Mouse (Mus musculus) right cerebral cortex, postnatal 10 days (tissue): ENCODE measurements around the gene 2010300C02Rik.
"Not testable (repeated sequence)": the region's sequence is repeated elsewhere in the genome, so short reads cannot be mapped to it uniquely, and the experiment has no call there.

Experiments
- DNase-seq, 2 experiments: peaks; one replicate each; pipeline ENCODE4 v3.0.0; 2021; ENCODE audit warnings: low spot score in 2 of 2

2010300C02Rik gene

DNA sequence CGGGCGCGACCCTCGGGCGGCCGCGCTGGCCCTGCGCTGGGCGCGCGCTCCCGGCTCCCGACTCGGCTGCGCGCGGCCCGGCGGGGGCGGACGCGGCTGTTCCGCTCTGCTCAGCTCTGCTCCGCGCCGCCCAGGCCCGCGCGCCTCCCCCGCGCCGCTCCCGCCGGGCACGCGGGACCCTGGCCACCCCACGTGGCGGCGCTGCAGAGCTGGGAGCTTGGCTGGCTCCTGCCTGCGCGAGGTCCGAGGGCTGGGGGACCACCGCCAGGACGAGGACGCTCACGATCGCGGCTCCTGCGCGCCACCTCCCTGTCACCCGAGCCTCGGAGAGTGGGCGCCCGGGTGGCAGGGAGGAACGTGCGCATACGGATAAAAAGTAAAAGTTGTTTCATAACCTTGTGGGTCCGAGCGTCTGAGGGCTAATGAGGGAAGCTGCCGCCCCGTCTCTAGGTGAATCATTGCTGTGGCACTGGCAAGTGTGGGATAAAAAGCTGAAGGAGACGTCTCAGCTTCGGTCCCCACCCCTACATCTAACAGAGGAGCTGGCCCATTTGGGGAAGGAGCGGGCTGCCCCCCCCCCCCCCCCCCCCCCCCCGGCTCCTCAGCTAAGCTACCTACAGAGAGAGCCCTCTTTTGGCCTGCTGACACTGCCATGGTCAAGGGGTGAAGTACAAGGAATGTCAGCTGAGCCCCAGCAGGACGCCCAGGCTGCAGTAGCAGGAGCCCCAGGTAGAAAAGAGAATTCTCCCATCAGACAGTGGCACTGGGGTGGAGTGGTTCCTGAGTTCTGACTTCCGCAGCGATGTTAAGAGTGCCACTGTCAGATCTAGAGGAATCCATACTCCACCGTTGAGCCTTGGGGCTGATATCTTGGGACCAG lies at the start of gene 2010300C02Rik:
2010300C02Rik (minus strand) TSS at position 325 of the 880 bp plus-strand sequence.
- DNase-seq = peak; percentile 85 to 88

- DNase-seq = no peak
Observed at GRCm38 (mm10) chr1:37759407-37759806, 39.5 kb upstream of the 2010300C02Rik start.

DNA sequence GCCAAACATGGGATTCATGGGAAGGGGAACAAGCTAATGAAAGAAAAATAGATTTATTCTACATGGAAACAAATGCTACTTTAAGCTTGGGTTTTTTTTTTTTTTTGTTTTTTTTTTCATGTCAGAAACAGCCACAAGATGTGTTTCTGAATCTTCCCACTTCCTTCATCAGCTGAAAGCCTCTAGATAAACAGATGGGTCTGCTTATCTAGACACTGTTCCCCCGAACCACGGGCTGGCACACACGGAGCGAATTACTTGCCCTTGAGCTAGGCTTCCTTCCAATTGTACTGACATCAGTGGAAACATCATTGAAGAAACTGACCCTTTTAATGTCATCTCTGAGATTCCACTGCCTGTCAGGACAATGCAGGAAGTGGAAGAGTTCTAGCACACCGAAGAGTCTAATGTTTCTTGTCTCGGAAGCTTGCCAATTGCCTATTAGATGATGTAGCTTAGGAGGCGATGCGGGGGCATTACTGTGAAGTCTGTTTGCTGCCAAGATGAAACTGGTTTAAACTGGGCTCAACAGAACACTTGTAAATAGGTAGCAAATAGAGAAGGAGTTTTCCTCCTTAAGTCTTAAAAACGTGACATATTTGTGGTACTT lies 24.9 kb upstream of the 2010300C02Rik start:
- DNase-seq = no peak

- DNase-seq = no peak
Observed at GRCm38 (mm10) chr1:37742602-37743270, 22.9 kb upstream of the 2010300C02Rik start.

- DNase-seq = no peak
Observed at GRCm38 (mm10) chr1:37742126-37742525, 22.2 kb upstream of the 2010300C02Rik start.

GRCm38 (mm10) chr1:37740161-37740802 lies 20.4 kb upstream of the 2010300C02Rik start:
- no peak for DNase-seq

DNA sequence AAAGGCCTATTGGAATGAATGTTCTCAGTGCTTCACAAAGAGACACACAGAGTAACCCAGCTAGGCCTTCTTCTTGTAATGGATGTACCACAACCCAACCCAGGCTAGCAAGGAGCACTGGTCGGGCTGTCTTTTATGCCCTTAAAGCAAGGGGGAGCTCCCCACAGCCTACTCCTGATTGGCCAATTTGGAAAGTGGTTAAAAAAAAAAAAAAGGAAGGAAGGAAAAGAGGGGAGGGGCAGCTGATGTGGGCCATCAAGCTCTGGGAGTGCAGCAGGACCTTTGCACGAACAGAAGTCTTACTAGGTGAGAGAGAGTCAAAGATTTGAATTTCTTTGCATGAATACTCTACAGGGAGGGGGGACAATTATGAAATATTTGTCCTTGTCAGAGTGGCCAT lies 19.0 kb upstream of the 2010300C02Rik start:
- DNase-seq = no peak

DNA sequence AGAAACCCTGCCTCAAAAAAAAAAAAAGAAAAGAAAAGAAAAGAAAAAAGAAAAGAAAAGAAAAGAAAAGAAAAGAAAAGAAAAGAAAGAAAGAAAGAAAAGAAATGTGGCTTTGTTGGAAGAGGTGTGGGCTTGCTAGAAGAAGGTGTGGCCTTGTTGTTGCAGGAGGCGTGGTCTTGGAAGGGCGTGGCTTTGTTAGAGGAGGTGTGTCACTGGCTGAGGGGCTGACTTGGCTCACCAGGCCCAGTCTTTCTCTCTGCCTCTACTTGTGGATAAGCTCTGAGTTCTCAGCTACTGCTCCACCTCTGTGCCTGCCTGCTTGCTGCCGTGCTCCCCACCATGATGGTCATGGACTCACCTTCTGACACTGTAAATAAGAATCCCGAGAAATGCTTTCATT lies 17.2 kb upstream of the 2010300C02Rik start:
- no peak for DNase-seq

- DNase-seq = no peak
Observed at GRCm38 (mm10) chr1:37735932-37736331, 16.0 kb upstream of the 2010300C02Rik start.

- DNase-seq = no peak
Observed at GRCm38 (mm10) chr1:37734841-37735240, 15.0 kb upstream of the 2010300C02Rik start.

DNA sequence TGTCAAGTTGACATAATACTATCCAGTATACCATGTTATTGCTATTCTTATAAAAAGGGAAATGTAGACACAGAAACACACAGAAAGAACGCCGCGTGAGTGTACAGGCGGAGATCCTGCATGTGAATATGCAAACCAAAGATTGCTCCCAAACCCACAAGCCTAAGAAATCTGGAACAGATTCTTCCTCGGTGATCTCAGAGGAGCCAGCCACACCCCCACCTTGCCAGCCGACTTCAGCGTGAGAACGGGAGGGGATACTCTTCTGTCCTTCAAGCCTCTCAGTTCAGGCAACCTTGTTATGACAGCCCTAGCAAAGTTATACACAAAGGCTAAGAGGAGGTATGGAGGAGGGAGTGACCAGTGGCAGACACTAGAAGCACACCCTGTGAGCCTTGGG lies 9.5 kb upstream of the 2010300C02Rik start:
- DNase-seq = no peak

GRCm38 (mm10) chr1:37728053-37728452 lies 8.2 kb upstream of the 2010300C02Rik start:
- DNase-seq = peak; percentile 74

DNA sequence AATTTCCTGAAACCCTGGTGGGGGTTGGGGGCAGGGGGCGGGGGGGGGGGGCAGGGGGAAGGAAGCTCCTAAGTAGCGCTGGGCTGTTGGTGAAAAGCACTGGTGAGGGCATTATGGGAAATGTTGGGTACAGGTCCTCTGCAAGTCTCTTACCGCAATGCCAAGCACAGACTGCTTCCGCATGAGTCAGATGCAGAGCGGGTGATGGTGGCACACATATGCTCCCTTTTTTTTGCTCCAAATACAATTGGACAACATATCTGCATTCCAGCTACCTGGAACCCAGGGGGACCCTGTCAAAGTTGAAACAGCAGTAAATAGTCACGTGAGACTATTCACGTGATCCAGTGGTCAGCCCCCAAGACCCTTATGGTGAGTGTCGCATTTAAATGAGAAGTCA lies 7.3 kb upstream of the 2010300C02Rik start:
- peak in 1 of 2 experiments; percentile 46 for DNase-seq

- DNase-seq = peak; percentile 52 to 76
Observed at GRCm38 (mm10) chr1:37726426-37726825, 6.5 kb upstream of the 2010300C02Rik start.

DNA sequence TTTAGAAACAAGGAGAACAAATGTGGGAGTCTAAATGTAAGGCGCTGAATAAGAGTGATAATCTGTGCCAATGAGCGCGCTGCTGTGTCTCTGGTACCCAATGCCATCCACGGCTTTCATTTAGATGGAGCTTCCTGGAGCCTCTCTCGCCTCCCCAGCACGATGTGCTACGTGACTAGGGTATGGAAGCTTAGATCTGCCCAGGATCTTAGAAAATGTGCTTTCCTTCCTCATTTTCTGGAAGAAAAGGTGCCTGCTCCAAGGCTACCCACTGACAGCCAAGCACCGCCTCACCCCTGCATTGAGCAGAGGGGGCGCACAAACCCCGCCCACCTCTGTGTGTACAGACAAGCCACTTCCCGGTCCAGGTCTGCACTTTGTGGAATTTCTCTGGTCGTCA lies 6.0 kb upstream of the 2010300C02Rik start:
- peak; percentile 86 to 93 for DNase-seq

GRCm38 (mm10) chr1:37721092-37721491 lies 1.2 kb upstream of the 2010300C02Rik start:
- DNase-seq = no peak

GRCm38 (mm10) chr1:37719030-37719723 lies 708 bp downstream of the 2010300C02Rik start:
- no peak for DNase-seq

- no peak for DNase-seq
Observed at GRCm38 (mm10) chr1:37718516-37718915, 1.4 kb downstream of the 2010300C02Rik start.

GRCm38 (mm10) chr1:37717415-37718195 lies 2.3 kb downstream of the 2010300C02Rik start:
- no peak for DNase-seq

DNA sequence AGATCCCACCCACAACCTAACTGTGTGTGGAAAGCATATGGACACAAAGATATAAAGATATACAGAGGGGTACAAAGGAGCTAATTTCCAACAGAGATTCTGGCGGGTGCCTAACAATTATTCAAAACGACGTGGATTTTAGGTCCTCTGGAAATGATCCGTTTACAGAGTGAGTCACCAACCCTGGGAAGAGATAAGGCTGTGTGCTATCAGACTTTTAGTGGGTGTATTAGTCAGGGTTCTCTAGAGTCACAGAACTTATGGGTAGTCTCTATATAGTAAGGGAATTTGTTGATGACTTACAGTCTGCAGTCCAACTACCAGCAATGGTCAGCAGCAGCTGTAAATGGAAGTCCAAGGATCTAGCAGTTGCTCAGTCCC lies 7.5 kb downstream of the 2010300C02Rik start:
- DNase-seq = not testable (repeated sequence)
